Mouse (Mus musculus) heart, adult 18-20 months (tissue): Measurements from ENCODE around the gene Mrpl24. TPM values are rescaled to one million over a fixed set of nuclear protein-coding genes. Genes with fewer than 3 reads are reported as not detected.

Experiments
- total RNA-seq, 2 experiments: library from RNA; stranded (reverse); gene quantifications; 2 replicates each; pipeline ENCODE4 v1.2.3; 2021

Gene Mrpl24
- total RNA-seq, 2 experiments from 2014 or later = 75.0 to 77.9 TPM

Other genes starting within 250 kb of the Mrpl24 start
- gene Lrrc71, start 170.9 kb upstream of the Mrpl24 start, total RNA-seq = under 1 TPM; 0.10 to 0.28 TPM
- gene Ntrk1, start 124.3 kb upstream of the Mrpl24 start, total RNA-seq = under 1 TPM in 1 of 2 experiments, not detected in 1; 0.57 TPM
- gene Insrr, start 122.6 kb upstream of the Mrpl24 start, total RNA-seq = under 1 TPM in 1 of 2 experiments, not detected in 1; 0.10 TPM
- gene Pear1, start 95.2 kb upstream of the Mrpl24 start, total RNA-seq = 10 to 100 TPM; 14.0 to 15.6 TPM
- gene Sh2d2a, start 72.8 kb upstream of the Mrpl24 start, total RNA-seq = 1 to 10 TPM in 1 of 2 experiments, under 1 TPM in 1; 0.17 to 1.2 TPM
- gene Prcc, start 33.9 kb upstream of the Mrpl24 start, total RNA-seq = 10 to 100 TPM; 45.6 to 47.9 TPM
- gene Hdgf, start 13.2 kb upstream of the Mrpl24 start, total RNA-seq = 100 to 1,000 TPM; 111 to 117 TPM
- gene Isg20l2, start 10.8 kb downstream of the Mrpl24 start, total RNA-seq = 10 to 100 TPM; 10.8 to 11.5 TPM
- 1 to 10 TPM; 4.8 to 5.1 TPM for gene Rrnad1, start 11.2 kb downstream of the Mrpl24 start, total RNA-seq
- gene Crabp2, start 29.2 kb downstream of the Mrpl24 start, total RNA-seq = not detected
- gene Nes, start 51.6 kb downstream of the Mrpl24 start, total RNA-seq = 10 to 100 TPM; 12.5 to 24.8 TPM
- under 1 TPM in 1 of 2 experiments, not detected in 1; 0.32 TPM for gene Bcan, start 80.7 kb downstream of the Mrpl24 start, total RNA-seq
- gene Hapln2, start 108.1 kb downstream of the Mrpl24 start, total RNA-seq = not detected
- gene Gpatch4, start 123.6 kb downstream of the Mrpl24 start, total RNA-seq = 10 to 100 TPM; 10.9 to 12.3 TPM
- gene Naxe, start 139.0 kb downstream of the Mrpl24 start, total RNA-seq = 10 to 100 TPM; 90.7 to 95.9 TPM
- gene Ttc24, start 158.8 kb downstream of the Mrpl24 start, total RNA-seq = not detected
- under 1 TPM; 0.39 to 0.69 TPM for gene Iqgap3, start 162.5 kb downstream of the Mrpl24 start, total RNA-seq
- gene Mef2d, start 222.9 kb downstream of the Mrpl24 start, total RNA-seq = 100 to 1,000 TPM; 120 TPM